Mouse (Mus musculus) G1E (cell line): ENCODE results near the gene Idh3b. TPM values are rescaled to one million over a fixed set of nuclear protein-coding genes. Genes with fewer than 3 reads are reported as not detected.

Source experiments
- ATAC-seq: 2 replicates; pipeline ENCODE4 v1.8.0; 2016; ENCODE audit warnings: mild to moderate bottlenecking; ENCODE audit not compliant: insufficient number of reproducible peaks, poor library complexity, low FRiP score, severe bottlenecking; ENCODE audit errors: extremely low read depth
- DNase-seq: peaks from one replicate; pipeline ENCODE4 v3.0.0; 2012; ENCODE audit warnings: low spot score
- H3K27me3 ChIP-seq: 2 replicates; pipeline ENCODE4 v1.6.1; 2012; ENCODE audit warnings: mild to moderate bottlenecking, low read length, inconsistent platforms; ENCODE audit not compliant: insufficient read depth
- H3K36me3 ChIP-seq: replicated peaks from 2 replicates; pipeline ENCODE3; 2012; ENCODE audit warnings: mild to moderate bottlenecking, inconsistent platforms
- H3K4me1 ChIP-seq: 2 replicates; pipeline ENCODE4 v1.6.1; 2012; ENCODE audit warnings: low read depth, low read length, inconsistent platforms, mixed read lengths; ENCODE audit not compliant: insufficient read depth
- H3K4me3 ChIP-seq: 2 replicates; pipeline ENCODE4 v1.5.1; 2012; ENCODE audit warnings: low read depth, mild to moderate bottlenecking, inconsistent platforms, low read length, moderate library complexity, mixed read lengths
- H3K9me3 ChIP-seq: replicated peaks from 2 replicates; pipeline ENCODE4 v1.6.1; 2012; ENCODE audit warnings: inconsistent platforms
- CTCF ChIP-seq: IDR thresholded peaks from 2 replicates; pipeline ENCODE4 v1.5.1; 2012; ENCODE audit warnings: low read depth, low read length, inconsistent platforms, mixed read lengths
- GATA1 ChIP-seq: IDR thresholded peaks from 2 replicates; pipeline ENCODE4 v1.6.1; 2012; ENCODE audit warnings: borderline replicate concordance, low read length, inconsistent platforms, mixed read lengths
- GATA2 ChIP-seq: IDR thresholded peaks from 2 replicates; pipeline ENCODE4 v1.6.1; 2012; ENCODE audit warnings: low read depth, low read length, inconsistent platforms, borderline replicate concordance
- POLR2AphosphoS5 ChIP-seq: IDR thresholded peaks from 2 replicates; pipeline ENCODE4 v1.6.1; 2012; ENCODE audit warnings: low read depth, low read length, inconsistent platforms; ENCODE audit not compliant: insufficient replicate concordance
- TAL1 ChIP-seq: conservative IDR thresholded peaks from 2 replicates; pipeline ENCODE4 v1.6.1; 2012; ENCODE audit warnings: low read depth, low read length, inconsistent platforms, mixed read lengths
- polyA plus RNA-seq: library from polyadenylated mRNA; stranded (reverse); fragments of >175 nt; gene quantifications from 2 replicates; pipeline ENCODE4 v1.2.3, GENCODE M21; 2012
- total RNA-seq, 2 experiments: library from RNA; stranded (forward) in 1 of 2; stranded (reverse) in 1 of 2; fragments of 200-1000 nt in 1 of 2; fragments of >200 nt in 1 of 2; fragmentation: Nextera tagmentation in 1 of 2; gene quantifications; 2 replicates each; pipeline ENCODE4 v1.2.3; 2014 to 2017

The Idh3b gene
- total and polyA plus RNA-seq, 3 experiments: 132 to 381 (median 171) TPM

GRCm38 (mm10) chr2:130289086-130289485 lies 4.7 kb upstream of the Idh3b start:
- TF ChIP-seq TAL1 (no peak), GATA1 (no peak), POLR2AphosphoS5 (no peak), GATA2 (no peak), CTCF (no peak)
- Histone ChIP-seq H3K4me3 (no peak overlapping the region), H3K9me3 (no peaks in the 10 kb centered on the region), H3K36me3 (peaks cover 19% of the 10 kb centered on the region), H3K27me3 (peaks cover 9% of the 10 kb centered on the region; the same call in 1 of the 2 replicates), H3K4me1 (peaks cover 20% of the 10 kb centered on the region)
- no peak for ATAC-seq
- DNase-seq: no peak

GRCm38 (mm10) chr2:130280818-130281217 lies 3.5 kb downstream of the Idh3b start:
- H3K4me3 ChIP-seq: no peak overlapping the region
- no peaks in the 10 kb centered on the region for H3K9me3 ChIP-seq
- H3K4me1 ChIP-seq: peaks cover 81% of the 10 kb centered on the region
- no peak for TF ChIP-seq POLR2AphosphoS5
- TF ChIP-seq TAL1: no peak
- TF ChIP-seq GATA2: no peak
- TF ChIP-seq CTCF: no peak
- no peak for TF ChIP-seq GATA1
- H3K27me3 ChIP-seq: no peaks in the 10 kb centered on the region
- no peak for ATAC-seq
- H3K36me3 ChIP-seq: peaks cover 79% of the 10 kb centered on the region
- DNase-seq: no peak

GRCm38 (mm10) chr2:130280224-130280623 lies 4.1 kb downstream of the Idh3b start:
- Histone ChIP-seq H3K36me3 (peaks cover 81% of the 10 kb centered on the region), H3K27me3 (no peaks in the 10 kb centered on the region), H3K4me3 (peak overlapping the region; percentile 5; the same call in 1 of the 2 replicates), H3K9me3 (no peaks in the 10 kb centered on the region), H3K4me1 (peaks cover 75% of the 10 kb centered on the region)
- ATAC-seq (no peak), DNase-seq (no peak)
- TF ChIP-seq TAL1 (no peak), POLR2AphosphoS5 (peak; percentile 86; the same call in 1 of the 2 replicates), GATA1 (no peak), GATA2 (no peak), CTCF (no peak)

- Histone ChIP-seq H3K4me3 (no peak overlapping the region; the same call in 1 of the 2 replicates), H3K27me3 (no peaks in the 10 kb centered on the region), H3K9me3 (no peaks in the 10 kb centered on the region), H3K36me3 (peaks cover 86% of the 10 kb centered on the region), H3K4me1 (peaks cover 74% of the 10 kb centered on the region)
- TF ChIP-seq GATA2: no peak
- TF ChIP-seq POLR2AphosphoS5: no peak
- TF ChIP-seq TAL1: no peak
- no peak for TF ChIP-seq GATA1
- no peak for TF ChIP-seq CTCF
- no peak for ATAC-seq
- no peak for DNase-seq
These were observed 4.7 kb downstream of the Idh3b start for GRCm38 (mm10) chr2:130279600-130280091.

- no peak for TF ChIP-seq GATA1
- TF ChIP-seq CTCF: peak; percentile 89
- no peak for TF ChIP-seq GATA2
- 0 out of 2 replicates have a peak, but pooled peaks have one; percentile 77 for TF ChIP-seq POLR2AphosphoS5
- TF ChIP-seq TAL1: no peak
- ATAC-seq (0 out of 2 replicates have a peak, but pooled peaks have one; percentile 30), DNase-seq (peak; percentile 68)
- peaks cover 61% of the 10 kb centered on the region for H3K36me3 ChIP-seq
- H3K27me3 ChIP-seq: no peaks in the 10 kb centered on the region
- no peaks in the 10 kb centered on the region for H3K9me3 ChIP-seq
- peak overlapping the region; percentile 84 for H3K4me3 ChIP-seq
- H3K4me1 ChIP-seq: peaks cover 49% of the 10 kb centered on the region
These were observed 8.7 kb downstream of the Idh3b start for GRCm38 (mm10) chr2:130275649-130276048.

GRCm38 (mm10) chr2:130274862-130275261 lies 9.5 kb downstream of the Idh3b start:
- TF ChIP-seq CTCF (no peak), TAL1 (no peak), GATA1 (no peak), POLR2AphosphoS5 (no peak), GATA2 (no peak)
- peak overlapping the region; percentile 84 for H3K4me3 ChIP-seq
- no peaks in the 10 kb centered on the region for H3K9me3 ChIP-seq
- no peaks in the 10 kb centered on the region for H3K27me3 ChIP-seq
- ATAC-seq (no peak), DNase-seq (no peak)
- H3K36me3 ChIP-seq: peaks cover 53% of the 10 kb centered on the region
- peaks cover 42% of the 10 kb centered on the region for H3K4me1 ChIP-seq
